Mouse (Mus musculus): Measurements from ENCODE around the gene Lcmt2.

- no peak for TF ChIP-seq CTCF (IDR thresholded peaks at IDR 0.05; ENCODE audit: extremely low read depth, insufficient read depth, low read length)
- no peak for TF ChIP-seq POLR2A (IDR thresholded peaks at IDR 0.05; ENCODE audit: extremely low read depth, insufficient read depth, low read length)
Observed at GRCm38 (mm10) chr2:121119260-121119659, 21.2 kb downstream of the Lcmt2 start.

Data from cortical plate, adult 2 months (tissue).